Mouse (Mus musculus) kidney, adult 9 months (tissue): Measurements from ENCODE around the gene Dnhd1.
"Not testable (repeated sequence)": the region's sequence is repeated elsewhere in the genome, so short reads cannot be mapped to it uniquely, and the experiment has no call there.

Experiments
- DNase-seq: peaks from one replicate; pipeline ENCODE4 v3.0.0; 2022

The Dnhd1 gene

DNA sequence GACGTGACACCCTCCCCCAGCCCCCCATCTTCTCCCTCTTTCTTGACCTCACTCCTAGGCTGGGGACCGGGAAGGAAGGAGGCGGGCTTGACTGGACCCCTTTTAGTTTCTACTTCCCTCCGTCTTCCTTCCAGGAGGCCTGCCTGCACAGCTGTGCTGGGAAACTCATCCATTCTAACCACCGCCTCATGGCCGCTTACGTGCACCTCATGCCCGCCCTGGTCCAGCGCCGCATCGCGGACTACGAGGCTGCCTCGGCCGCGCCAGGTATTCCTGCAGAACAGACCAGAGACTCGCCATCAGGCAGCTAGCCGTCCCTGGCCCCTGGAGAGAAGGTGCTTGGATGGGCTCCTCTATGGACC, 9.8 kb upstream of the Dnhd1 start:
- peak; percentile 34 for DNase-seq

- no peak for DNase-seq
These were observed 8.7 kb upstream of the Dnhd1 start for GRCm38 (mm10) chr7:105641936-105642335.

- DNase-seq, result no peak
These were observed 35.0 kb downstream of the Dnhd1 start for GRCm38 (mm10) chr7:105685541-105686197.

GRCm38 (mm10) chr7:105690875-105691274, 40.2 kb downstream of the Dnhd1 start:
- DNase-seq, result no peak

- DNase-seq, result no peak
These were observed 52.6 kb downstream of the Dnhd1 start for GRCm38 (mm10) chr7:105703184-105703583.

- no peak for DNase-seq
These were observed 53.2 kb downstream of the Dnhd1 start for GRCm38 (mm10) chr7:105703816-105704215.

GRCm38 (mm10) chr7:105708733-105709132, 58.1 kb downstream of the Dnhd1 start:
- no peak for DNase-seq

- DNase-seq, result no peak
These were observed 64.7 kb downstream of the Dnhd1 start for GRCm38 (mm10) chr7:105715366-105715765.

- DNase-seq, result no peak
These were observed 71.3 kb downstream of the Dnhd1 start for GRCm38 (mm10) chr7:105721916-105722315.

GRCm38 (mm10) chr7:105726144-105726979, 75.7 kb downstream of the Dnhd1 start:
- DNase-seq, result peak; percentile 79

- DNase-seq, result no peak
These were observed 76.3 kb downstream of the Dnhd1 start for GRCm38 (mm10) chr7:105726980-105727325.

DNA sequence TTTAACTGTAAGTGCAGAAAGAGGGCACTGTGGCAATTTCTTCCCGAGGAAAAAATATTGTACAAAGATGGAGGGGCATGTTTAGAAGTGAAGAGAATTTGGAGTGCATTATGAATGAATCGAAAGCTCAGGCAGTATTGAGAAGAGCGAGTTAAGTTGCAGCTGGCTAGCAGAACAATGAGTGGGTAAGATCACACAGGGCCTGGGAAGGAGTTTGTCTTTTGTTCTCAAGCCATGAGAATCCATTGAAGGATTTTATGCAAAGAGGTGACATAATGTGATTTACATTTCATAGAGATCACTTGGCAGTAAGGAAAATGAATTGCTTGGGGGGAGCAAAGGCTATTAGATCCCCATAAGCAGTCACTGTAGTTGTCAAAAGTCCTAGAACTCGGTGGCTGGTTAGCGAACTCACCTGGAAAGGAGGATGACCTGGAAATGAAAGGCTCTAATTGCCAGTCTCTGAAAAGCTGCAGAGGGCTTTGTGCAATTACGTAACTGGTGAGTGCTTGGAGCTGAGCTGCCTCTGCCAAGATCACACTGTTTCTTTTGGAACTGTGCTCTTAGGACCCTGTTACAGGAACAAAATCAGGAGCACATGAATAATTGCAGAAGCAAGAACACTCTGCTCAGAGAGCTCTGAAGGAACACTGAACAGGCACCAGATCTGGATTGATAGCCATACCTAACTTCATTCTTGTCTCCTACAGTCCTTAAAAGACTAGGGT, 78.2 kb downstream of the Dnhd1 start:
- DNase-seq, result peak; percentile 44

GRCm38 (mm10) chr7:105733836-105734235, 83.2 kb downstream of the Dnhd1 start:
- DNase-seq, result no peak

DNA sequence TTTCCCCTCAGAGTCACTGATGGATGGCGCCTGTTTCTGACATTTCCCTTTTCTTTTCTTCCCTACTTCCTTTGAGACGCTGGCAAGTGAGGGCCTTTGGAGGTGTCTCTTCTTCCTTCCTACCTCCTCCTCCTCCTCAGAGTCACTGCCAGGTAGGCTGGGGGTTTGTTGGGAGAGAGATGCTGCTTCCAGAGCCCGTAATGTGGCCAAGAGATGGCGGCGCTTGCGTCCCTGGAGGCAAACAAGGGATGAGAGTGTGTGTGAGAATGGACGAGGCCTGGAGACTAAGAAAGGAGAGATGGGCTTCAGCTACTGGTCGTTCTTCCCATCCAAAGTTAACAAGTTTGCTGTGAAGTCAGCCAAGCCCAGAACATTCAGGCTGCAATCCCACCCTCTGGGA, 84.2 kb downstream of the Dnhd1 start:
- no peak for DNase-seq

- not testable (repeated sequence) for DNase-seq
These were observed 84.8 kb downstream of the Dnhd1 start for GRCm38 (mm10) chr7:105735464-105735863.

DNA sequence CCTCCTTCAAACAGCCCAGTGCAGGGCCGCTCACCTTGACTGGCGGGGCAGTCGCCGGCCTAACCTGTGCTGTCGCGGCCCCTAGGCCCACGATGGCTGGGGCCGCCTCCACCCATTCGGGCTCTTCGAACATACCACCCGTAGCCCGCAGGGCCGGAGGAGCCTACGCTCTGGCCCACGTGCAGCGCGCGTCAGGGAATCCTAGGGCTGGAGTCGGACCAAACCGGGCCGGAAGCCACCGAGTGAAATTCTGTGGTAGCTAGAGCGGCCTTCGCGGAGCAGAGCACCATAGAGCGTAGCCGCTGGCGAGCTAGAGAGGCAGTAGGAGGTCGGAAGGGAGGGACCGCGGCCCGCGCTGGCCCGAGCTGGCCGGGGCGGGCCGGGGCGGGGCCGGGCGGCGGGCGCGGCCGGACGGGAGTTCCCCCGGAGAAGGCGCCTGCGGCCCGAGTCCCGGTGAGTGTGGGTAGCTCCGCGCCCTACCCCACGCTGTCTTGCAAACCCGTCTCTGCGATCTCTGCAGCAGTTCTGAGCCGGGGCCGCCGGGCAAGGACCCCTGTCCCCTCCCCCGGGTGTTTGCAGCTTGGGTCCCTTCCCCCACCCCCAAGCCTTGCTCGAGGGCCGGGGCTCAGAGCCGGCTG, 85.8 kb downstream of the Dnhd1 start, which contains the start of gene Ilk:
TSS of gene Ilk (plus strand) at position 329 of the 638 bp plus-strand sequence.
- DNase-seq, result peak; percentile 96

- peak; percentile 43 for DNase-seq
These were observed 86.4 kb downstream of the Dnhd1 start, which contains the start of gene Rrp8 for GRCm38 (mm10) chr7:105736911-105737521. Gene Rrp8 (minus strand): TSS chr7:105737385.

- no peak for DNase-seq
These were observed 87.0 kb downstream of the Dnhd1 start for GRCm38 (mm10) chr7:105737648-105738047.

GRCm38 (mm10) chr7:105738286-105738685, 87.7 kb downstream of the Dnhd1 start:
- no peak for DNase-seq

DNA sequence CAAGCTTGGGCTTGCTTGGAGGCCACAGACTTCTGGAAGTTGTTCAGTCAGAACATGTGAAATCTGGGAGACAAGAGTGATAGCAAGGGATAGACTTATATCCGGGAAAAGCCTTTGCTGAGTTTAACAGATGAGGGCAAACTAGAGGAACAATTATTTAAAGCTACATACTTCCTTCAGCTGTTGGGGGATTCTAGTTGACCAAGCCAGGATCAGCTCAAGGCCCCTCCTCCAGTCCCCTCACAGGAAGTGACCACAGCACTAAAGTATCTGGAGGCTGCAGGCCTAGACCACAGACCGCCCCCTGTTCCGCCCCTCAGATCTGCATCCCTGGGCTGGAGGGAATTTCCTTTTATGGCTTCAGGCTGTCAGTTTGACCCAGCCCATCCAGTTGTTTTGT, 88.3 kb downstream of the Dnhd1 start:
- peak; percentile 74 for DNase-seq

DNA sequence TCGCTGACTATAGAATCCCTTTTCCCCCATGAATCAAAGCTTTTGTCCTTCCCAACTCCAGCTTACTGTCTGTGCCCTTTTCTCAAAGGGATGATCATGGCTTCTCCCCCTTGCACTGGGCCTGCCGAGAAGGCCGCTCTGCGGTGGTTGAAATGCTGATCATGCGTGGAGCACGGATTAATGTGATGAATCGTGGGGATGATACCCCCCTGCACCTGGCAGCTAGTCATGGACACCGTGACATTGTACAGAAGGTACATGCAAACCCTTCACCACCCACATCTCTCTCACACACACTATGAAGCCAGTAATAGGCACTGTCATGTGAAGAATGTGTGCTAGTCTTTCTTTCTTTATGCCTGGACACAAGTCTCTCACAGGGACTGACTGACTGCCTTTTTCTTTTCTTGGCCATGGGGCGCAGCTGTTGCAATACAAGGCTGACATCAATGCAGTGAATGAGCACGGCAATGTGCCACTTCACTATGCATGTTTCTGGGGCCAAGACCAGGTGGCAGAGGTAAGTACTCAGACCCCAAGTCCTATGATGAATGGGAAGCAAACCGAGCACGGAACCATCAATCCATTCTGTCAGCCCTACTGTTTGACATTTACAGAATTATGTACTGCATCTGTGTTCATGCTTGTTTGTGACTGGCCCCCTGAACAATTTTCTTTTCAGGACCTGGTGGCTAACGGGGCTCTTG, 89.6 kb downstream of the Dnhd1 start:
- DNase-seq, result no peak

- DNase-seq, result no peak
These were observed 90.2 kb downstream of the Dnhd1 start for GRCm38 (mm10) chr7:105740851-105741250.
